Mouse (Mus musculus) gastrocnemius, postnatal 4 days (tissue): ENCODE measurements around the gene Shb. TPM values are rescaled to one million over a fixed set of nuclear protein-coding genes. Genes with fewer than 3 reads are reported as not detected.
A peak's percentile ranks its signal among the peaks of the same experiment; 100 is the strongest.

Experiments used
- DNase-seq, 2 experiments: peaks; one replicate each; pipeline ENCODE4 v3.0.0; 2021 to 2022; ENCODE audit warnings: low spot score in 2 of 2, mixed read lengths in 2 of 2
- total RNA-seq, 2 experiments: library from RNA; stranded (reverse); gene quantifications; 2 replicates each; pipeline ENCODE4 v1.2.3; 2021

Gene Shb
- total RNA-seq, 2 experiments from 2014 or later: 16.8 to 23.5 TPM

DNA sequence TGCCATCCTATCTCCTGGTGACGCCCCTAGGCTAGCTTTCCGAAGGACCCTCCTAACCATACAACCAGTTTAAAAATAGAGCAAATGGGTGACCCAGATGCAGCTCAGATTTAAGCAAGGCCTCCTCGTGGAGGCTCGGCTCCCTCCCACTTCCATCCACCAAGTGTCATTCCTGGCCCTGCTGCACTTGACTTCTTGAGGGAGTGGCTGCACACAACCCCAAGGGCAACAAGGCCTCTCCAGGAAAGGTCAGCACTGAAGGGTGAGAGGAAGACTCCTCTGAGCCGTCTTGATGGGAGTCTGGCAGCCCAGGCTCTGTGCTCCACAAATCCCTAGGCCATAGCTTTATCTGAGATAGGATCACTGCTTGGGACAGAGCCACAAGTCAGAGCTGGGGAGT lies 25.7 kb downstream of the Shb start:
- DNase-seq: no peak

GRCm38 (mm10) chr4:45505671-45506070 lies 26.6 kb downstream of the Shb start:
- DNase-seq: no peak

DNA sequence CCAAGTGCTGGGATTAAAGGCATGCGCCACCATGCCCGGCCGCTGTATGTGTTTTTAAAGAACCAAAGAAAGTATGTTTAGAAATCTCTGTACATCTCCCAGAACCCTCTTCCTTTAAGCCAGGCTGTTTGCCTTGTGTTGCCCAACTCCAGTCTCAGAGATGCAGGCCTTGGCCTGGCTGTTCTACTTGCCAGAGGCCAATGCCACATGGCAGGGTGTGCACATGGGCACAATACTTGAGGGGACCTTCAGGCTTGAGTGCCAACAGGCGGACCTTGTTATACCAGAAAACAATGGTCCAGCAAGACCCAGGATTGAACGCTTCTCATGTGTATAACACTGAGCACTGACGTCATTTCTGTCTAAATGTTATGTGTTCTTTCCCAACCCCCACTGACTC lies 27.1 kb downstream of the Shb start:
- no peak for DNase-seq

DNA sequence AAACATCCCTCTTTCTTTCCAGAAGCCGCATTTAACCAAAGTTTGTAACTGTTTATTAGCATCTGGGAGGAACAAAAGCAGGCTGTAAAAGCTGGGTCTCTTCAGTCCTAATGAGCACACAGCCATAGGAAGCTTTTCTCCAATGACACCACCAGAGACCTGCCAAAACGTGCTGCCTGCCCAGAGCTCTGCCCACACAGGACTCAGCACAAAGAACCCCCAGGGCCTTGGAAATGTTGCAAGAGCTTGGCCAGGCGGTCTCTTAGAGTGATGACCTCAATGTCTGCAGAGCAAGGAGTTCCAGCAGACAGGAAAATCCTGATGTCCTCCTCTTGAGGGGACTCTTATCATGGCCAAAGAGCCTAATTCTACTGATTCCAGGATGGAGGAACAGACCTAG lies 28.5 kb downstream of the Shb start:
- DNase-seq: no peak

DNA sequence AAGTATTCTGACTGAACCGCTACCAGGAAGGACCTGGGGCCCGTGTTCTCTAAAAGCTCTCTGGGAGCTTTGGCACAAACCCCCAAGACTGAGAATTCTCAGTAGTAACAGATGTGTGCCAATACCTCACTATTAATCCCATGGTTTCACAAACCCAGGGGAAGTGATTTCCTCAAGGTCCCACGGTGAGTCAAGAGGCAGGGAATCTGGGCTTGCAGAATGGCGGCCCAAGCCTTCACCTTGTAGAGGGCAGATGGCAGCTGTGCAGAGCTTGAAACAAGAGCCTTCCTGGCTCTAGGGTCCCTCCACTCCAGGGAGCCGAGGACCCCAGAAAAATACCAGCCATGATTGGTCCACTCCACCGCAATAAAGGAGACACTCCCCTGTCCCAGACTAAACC lies 28.9 kb downstream of the Shb start:
- DNase-seq: no peak

DNA sequence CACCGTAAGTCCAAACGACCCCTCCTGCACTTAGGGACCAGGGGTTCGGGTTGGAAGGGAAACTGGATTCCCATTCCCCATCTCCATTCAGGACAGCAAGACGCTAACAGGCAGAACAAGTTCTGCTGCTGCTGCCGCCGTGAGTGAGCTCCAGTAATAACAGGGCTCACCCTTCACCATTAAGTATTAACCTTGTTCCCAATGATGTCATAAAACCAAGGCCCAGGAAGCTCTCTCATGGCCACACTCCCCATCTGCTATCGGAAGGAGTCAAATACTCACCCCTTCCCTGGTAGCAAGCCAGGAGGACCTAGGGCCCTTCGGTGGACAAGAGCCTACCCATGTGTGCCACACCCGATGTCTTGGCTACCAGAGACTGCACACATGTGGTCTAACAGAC lies 30.3 kb downstream of the Shb start:
- no peak for DNase-seq

GRCm38 (mm10) chr4:45500381-45500780 lies 31.9 kb downstream of the Shb start:
- no peak for DNase-seq

DNA sequence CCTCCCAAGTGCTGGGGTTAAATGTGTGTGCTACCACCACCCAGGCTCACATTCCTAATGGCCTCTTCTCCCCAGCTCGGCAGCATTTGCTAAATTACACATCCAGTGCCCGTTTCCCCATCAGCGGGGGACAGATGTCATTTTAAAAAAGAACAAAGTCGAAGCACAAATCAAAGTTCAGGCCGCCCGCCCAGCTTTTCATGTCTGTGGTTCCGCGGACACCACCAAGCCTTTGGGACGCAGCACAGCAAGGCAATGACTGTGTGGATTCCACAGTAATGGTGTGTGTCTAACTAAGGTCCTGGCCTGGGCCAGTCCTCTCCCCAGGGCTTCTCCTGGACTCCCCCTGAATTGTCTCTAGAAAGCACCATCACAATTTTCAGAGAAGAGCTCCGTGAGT lies 32.7 kb downstream of the Shb start:
- no peak for DNase-seq

DNA sequence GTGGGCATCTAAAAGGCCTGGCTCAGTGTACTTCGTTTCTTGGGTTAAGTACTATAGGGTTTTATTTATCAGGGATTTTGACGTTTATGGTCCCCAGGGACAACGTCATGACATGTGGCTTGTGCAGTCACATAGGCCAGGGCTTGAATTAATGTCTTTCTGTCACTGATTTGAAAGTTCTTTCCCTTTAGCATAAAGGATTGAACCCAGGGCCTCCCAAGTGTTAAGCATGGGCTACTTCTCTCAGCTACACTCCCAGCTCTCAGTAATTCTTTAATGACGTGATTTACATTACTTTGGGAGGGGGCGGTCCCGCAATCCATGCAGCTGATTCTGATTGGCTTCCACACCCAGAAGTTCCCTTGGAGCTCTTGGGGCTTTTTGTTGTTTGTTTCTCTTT lies 33.2 kb downstream of the Shb start:
- no peak for DNase-seq

GRCm38 (mm10) chr4:45498345-45498744 lies 33.9 kb downstream of the Shb start:
- DNase-seq: no peak

GRCm38 (mm10) chr4:45497282-45497681 lies 35.0 kb downstream of the Shb start:
- no peak for DNase-seq

DNA sequence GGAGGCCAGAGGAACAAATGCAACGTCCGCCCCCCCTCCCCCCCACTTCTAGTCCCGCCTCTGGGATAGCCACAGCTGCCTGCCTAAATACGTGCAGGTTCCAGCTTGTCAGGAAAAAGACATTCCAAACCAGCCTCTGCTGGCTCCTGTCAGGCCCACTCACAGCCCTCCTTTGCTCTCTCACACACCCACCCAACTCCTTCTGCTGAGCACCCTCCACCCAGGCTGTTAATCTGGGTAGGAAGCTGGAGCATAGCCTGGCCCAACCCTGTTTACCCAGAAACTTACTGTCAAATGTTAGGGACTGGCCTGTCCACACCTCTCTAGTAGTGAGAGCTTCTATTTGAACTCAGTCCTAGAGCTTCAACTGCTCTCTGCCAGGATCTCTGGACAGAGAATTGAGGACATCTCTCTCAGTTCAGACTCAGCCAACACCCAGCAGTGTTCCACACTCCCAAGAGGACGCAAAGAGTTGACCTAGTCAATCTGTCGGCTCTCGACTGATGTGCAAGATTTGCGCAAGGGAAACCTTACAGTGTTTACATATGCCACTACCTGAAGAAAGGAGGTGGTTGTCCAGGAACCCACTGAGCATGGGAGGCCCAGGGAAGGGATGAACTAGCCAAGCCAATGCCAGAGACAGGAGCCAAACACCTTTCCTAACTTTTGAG lies 36.6 kb downstream of the Shb start:
- DNase-seq: no peak

DNA sequence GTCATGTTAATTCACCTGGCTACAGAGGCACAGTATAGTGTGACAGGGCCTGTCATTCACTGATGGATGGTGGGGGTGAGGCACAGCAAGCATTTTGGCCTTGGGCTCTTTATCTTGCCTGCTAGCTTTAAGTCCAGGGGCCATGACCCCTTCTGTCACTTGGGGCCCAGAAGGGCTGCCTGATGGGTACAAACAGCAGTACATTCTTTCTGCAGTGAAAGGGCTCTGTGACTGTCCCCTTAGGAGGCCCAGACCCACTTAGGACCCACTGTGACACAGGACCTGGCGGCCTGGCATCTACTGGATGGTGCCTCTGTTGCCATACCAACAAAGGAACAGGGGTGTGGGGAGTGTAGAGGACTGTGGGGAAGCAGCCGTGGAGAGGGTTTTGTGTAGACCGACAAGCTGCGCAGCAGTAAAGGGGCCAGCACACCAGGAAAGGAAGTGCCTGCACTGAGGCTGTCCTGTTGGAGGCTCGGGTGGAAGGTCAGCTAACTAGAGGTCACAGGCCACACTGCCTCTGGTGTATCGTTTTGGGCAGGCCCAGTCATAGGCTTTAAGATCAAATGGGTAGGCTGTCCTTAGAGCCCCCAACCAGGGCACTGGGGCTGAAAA lies 38.4 kb downstream of the Shb start:
- DNase-seq: no peak

- DNase-seq: no peak
Measured at GRCm38 (mm10) chr4:45493118-45493517, 39.2 kb downstream of the Shb start.

- no peak for DNase-seq
Measured at GRCm38 (mm10) chr4:45492681-45493081, 39.6 kb downstream of the Shb start.

DNA sequence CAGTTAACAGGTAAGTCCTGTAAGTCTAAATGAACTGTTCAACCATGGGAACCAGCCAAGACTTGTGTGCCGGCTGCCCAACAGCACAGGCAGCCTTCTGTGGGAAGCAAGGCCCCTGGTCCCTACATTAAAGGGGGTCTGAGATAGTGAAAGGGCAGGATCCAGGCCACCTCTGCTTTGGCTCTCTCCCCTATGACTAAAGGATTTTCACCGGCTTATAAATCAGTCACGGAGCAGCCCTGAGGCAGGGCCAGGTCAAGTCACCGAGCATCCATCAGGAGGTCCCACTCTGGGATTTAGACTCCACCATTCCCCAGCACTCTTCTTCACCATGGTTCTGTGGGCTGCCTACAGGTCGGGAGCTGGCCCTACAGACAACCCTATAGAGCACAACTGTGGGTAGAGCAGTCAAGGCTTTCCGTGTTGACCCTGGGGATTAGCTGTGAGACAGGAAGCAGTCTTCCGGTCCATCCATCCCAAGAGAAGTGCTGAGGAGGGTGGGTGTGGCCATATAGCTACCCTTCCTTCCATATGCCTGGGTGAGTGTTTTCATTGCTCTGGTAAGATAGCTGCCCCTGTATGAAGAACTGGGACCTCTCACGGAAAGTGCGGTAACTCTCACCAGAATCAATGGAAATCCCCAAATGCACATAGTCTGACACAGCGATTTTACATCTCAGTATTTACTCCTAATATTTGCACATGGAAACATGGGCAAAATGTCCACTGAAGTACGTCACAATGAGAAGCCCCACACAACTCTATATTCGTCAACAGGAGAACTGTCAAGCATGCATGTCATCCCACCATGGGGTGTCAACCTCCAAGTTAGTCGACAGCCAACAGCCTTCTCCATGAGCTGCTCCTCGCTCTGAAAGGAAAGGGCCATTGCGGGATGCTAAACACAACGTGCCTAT lies 40.3 kb downstream of the Shb start:
- DNase-seq: no peak

- no peak for DNase-seq
Measured at GRCm38 (mm10) chr4:45491119-45491679, 41.1 kb downstream of the Shb start.

GRCm38 (mm10) chr4:45490036-45490752 lies 42.1 kb downstream of the Shb start:
- no peak for DNase-seq

- DNase-seq: peak; percentile 69 to 79
Measured at GRCm38 (mm10) chr4:45489141-45490035, 42.9 kb downstream of the Shb start.

GRCm38 (mm10) chr4:45487681-45488081 lies 44.6 kb downstream of the Shb start:
- DNase-seq: no peak
